Mouse (Mus musculus) intestine, embryonic 14.5 days (tissue): ENCODE data around the gene Srebf1. TPM values are rescaled to one million over a fixed set of nuclear protein-coding genes. Genes with fewer than 3 reads are reported as not detected.

ENCODE experiments used
- ATAC-seq: fragments of 200-750 bp; cut with Nextera tagmentation; replicated peaks from 2 replicates; pipeline ENCODE4 v1.8.0; 2017; ENCODE audit warnings: low read depth, moderate number of reproducible peaks, moderate TSS enrichment, moderate library complexity; ENCODE audit not compliant: low FRiP score, low TSS enrichment
- DNase-seq: peaks from one replicate; pipeline ENCODE4 v3.0.0-alpha.2; 2018; ENCODE audit warnings: low spot score
- H3K27ac ChIP-seq: fragments of 300-500 bp; sonication (generic); 2 replicates; pipeline ENCODE4 v1.5.1; 2014; ENCODE audit warnings: low read depth, mild to moderate bottlenecking, control low read depth
- H3K27me3 ChIP-seq: fragments of 300-500 bp; sonication (generic); replicated peaks from 2 replicates; pipeline ENCODE4 v1.6.1; 2014; ENCODE audit warnings: low read length, control low read depth; ENCODE audit not compliant: control insufficient read depth, insufficient read depth
- H3K36me3 ChIP-seq: fragments of 300-500 bp; sonication (generic); 2 replicates; pipeline ENCODE4 v1.6.1; 2014; ENCODE audit warnings: low read length, control low read depth; ENCODE audit not compliant: control insufficient read depth, insufficient read depth
- H3K4me1 ChIP-seq: fragments of 300-500 bp; sonication (generic); replicated peaks from 2 replicates; pipeline ENCODE4 v1.6.1; 2014; ENCODE audit warnings: low read length, control low read depth, mixed read lengths; ENCODE audit not compliant: control insufficient read depth, insufficient read depth
- H3K4me2 ChIP-seq: fragments of 300-500 bp; sonication (generic); 2 replicates; pipeline ENCODE4 v1.6.1; 2014; ENCODE audit warnings: low read length
- H3K4me3 ChIP-seq: fragments of 300-500 bp; sonication (generic); 2 replicates; pipeline ENCODE4 v1.5.1; 2014; ENCODE audit warnings: low read depth, low read length, control low read depth, mixed read lengths
- H3K9ac ChIP-seq: fragments of 300-500 bp; sonication (generic); 2 replicates; pipeline ENCODE4 v1.6.1; 2014; ENCODE audit warnings: mild to moderate bottlenecking, low read length
- H3K9me3 ChIP-seq: fragments of 300-500 bp; sonication (generic); 2 replicates; pipeline ENCODE4 v1.6.1; 2016; ENCODE audit warnings: low read length, control low read depth; ENCODE audit not compliant: control insufficient read depth
- WGBS: fragments of 180-500 bp; shearing (Covaris S2); extraction: QIAGEN DNeasy Blood & Tissue Kit; methylation state at CpG from one replicate; pipeline ENCODE4 v1.1.7; 2014; 5-methylcytosine and 5-hydroxymethylcytosine counted together
- polyA plus RNA-seq: library from polyadenylated mRNA; unstranded; fragments of >200 nt; fragmentation: Nextera tagmentation; extraction: Ambion mirVana; gene quantifications from 2 replicates; pipeline ENCODE4 v1.2.1, GENCODE M21; 2014

The Srebf1 gene
- polyA plus RNA-seq, 1 experiment from 2014 or later: 97.7 TPM

GRCm38 (mm10) chr11:60197998-60198619 is 24.3 kb downstream of the Srebf1 start:
- Histone ChIP-seq H3K4me1 (no peaks in the 10 kb centered on the region; the same call in 1 of the 2 replicates), H3K9ac (no peak overlapping the region), H3K4me3 (no peak overlapping the region), H3K9me3 (peaks cover 13% of the 10 kb centered on the region; the same call in 1 of the 2 replicates), H3K36me3 (peaks cover 88% of the 10 kb centered on the region), H3K27me3 (no peaks in the 10 kb centered on the region), H3K27ac (no peak overlapping the region; the same call in 1 of the 2 replicates), H3K4me2 (no peak overlapping the region)
- ATAC-seq (no peak), DNase-seq (no peak)
- WGBS: 83% methylated on average over 24 of the region's 24 CpGs

DNA sequence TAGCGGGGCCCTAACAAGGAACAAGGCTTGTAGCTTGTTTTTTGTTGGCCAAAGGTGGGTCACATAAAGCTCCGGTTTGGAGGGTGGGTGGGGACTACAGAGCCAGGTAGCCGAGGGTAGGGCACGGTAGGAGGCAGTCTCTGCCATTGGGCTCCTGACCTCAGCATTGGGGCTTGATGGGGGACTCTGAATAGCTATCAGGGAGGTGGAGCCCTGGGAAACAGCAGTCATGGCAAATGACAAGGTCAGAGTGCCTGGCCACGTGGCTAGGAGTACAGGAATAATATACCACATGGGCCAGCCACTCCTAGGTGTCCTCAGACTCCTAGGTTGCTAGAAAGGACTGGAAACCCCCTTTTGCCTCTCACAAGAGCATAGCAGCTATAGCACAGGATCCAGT is 26.0 kb downstream of the Srebf1 start:
- no peak for DNase-seq
- no peaks in the 10 kb centered on the region; the same call in 1 of the 2 replicates for H3K4me1 ChIP-seq
- H3K4me3 ChIP-seq: no peak overlapping the region
- H3K9ac ChIP-seq: no peak overlapping the region
- peaks cover 89% of the 10 kb centered on the region for H3K36me3 ChIP-seq
- H3K4me2 ChIP-seq: no peak overlapping the region
- no peak for ATAC-seq
- no peaks in the 10 kb centered on the region for H3K27me3 ChIP-seq
- no peak overlapping the region for H3K27ac ChIP-seq
- peaks cover 13% of the 10 kb centered on the region; the same call in 1 of the 2 replicates for H3K9me3 ChIP-seq
- WGBS: 73% methylated on average over 5 of the region's 5 CpGs

DNA sequence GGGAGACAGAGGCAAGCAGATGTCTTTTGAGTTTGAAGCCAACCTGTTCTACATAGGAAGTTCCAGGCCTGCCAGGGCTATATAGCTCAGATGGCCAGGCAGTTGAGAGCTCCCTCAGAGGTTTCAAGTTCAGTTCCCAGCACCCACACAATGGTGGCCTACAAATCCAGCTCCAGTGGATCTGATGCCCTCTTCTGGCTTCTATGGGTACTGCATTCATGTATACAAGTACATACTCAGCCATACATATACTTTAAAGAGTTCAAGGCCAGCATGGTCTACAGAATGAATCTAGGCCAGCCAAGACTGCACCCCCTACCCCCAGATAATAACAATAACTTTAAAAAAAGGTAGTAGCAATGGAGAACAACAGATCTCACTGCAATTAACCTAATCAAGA is 27.3 kb downstream of the Srebf1 start:
- no peaks in the 10 kb centered on the region for H3K27me3 ChIP-seq
- no peak overlapping the region for H3K4me3 ChIP-seq
- H3K9me3 ChIP-seq: peaks cover 13% of the 10 kb centered on the region; the same call in 1 of the 2 replicates
- H3K27ac ChIP-seq: no peak overlapping the region
- no peak overlapping the region for H3K4me2 ChIP-seq
- ATAC-seq: no peak
- no peaks in the 10 kb centered on the region; the same call in 1 of the 2 replicates for H3K4me1 ChIP-seq
- H3K9ac ChIP-seq: no peak overlapping the region
- H3K36me3 ChIP-seq: peaks cover 89% of the 10 kb centered on the region
- no peak for DNase-seq

- Histone ChIP-seq H3K27ac (no peak overlapping the region), H3K4me3 (no peak overlapping the region), H3K9ac (no peak overlapping the region), H3K9me3 (peaks cover 13% of the 10 kb centered on the region; the same call in 1 of the 2 replicates), H3K4me1 (no peaks in the 10 kb centered on the region), H3K4me2 (no peak overlapping the region), H3K27me3 (no peaks in the 10 kb centered on the region), H3K36me3 (peaks cover 91% of the 10 kb centered on the region)
- 92% methylated on average over 4 of the region's 4 CpGs for WGBS
- no peak for ATAC-seq
- no peak for DNase-seq
Observed at GRCm38 (mm10) chr11:60193556-60193955, 28.8 kb downstream of the Srebf1 start.

DNA sequence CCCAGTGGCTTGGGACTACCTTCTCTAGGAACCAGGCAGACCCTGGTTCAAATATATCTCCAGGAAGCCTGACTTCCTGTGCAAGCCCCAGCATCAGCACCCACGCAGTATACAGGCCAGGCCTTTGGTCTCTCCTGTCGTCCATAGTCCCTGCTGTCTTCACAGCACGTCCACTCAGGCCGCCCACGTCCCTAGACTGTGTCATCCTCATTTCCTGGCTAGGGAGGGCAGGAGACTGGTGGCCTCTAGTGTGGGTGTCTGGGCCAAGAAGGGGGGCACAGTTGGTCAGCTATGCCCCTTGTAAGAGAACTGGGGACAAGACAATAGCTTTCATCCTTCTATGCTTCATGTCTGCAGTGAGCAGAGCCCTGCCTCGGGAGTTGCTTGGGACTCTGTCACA is 29.8 kb downstream of the Srebf1 start:
- Histone ChIP-seq H3K4me2 (no peak overlapping the region), H3K9me3 (peaks cover 13% of the 10 kb centered on the region; the same call in 1 of the 2 replicates), H3K9ac (no peak overlapping the region), H3K27me3 (no peaks in the 10 kb centered on the region), H3K27ac (no peak overlapping the region), H3K4me3 (no peak overlapping the region), H3K4me1 (no peaks in the 10 kb centered on the region), H3K36me3 (peaks cover 91% of the 10 kb centered on the region)
- ATAC-seq (no peak), DNase-seq (no peak)
- WGBS: 75% methylated on average over 6 of the region's 6 CpGs

DNA sequence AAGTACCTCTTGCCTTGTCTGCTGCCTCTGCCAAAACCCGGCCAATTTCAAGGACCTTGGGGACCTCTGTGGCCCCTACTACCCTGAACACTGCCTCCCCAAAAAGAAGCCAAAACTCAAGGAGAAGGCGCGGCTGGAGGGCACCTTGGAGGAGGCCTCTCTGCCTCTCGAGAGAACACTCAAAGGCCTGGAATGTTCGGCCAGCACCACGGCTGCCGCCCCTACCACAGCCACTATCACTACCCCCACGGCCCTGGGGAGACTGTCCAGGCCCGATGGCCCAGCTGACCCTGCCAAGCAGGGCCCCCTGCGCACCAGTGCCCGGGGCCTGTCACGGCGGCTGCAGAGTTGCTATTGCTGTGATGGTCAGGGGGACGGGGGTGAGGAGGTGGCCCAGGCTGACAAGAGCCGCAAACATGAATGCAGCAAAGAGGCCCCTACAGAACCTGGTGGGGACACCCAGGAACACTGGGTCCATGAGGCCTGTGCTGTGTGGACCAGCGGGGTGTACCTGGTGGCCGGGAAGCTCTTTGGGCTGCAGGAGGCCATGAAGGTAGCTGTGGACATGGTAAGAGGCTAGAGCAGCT is 32.2 kb downstream of the Srebf1 start:
- DNase-seq: no peak
- Histone ChIP-seq H3K36me3 (peaks cover 99% of the 10 kb centered on the region), H3K27ac (no peak overlapping the region; the same call in 1 of the 2 replicates), H3K4me3 (no peak overlapping the region), H3K4me1 (0 out of 2 replicates have a peak, but pooled peaks cover 5% of the 10 kb centered on the region), H3K4me2 (no peak overlapping the region), H3K9ac (no peak overlapping the region), H3K27me3 (no peaks in the 10 kb centered on the region), H3K9me3 (peaks cover 13% of the 10 kb centered on the region; the same call in 1 of the 2 replicates)
- whole genome bisulfite sequencing: 89% methylated on average over 17 of the region's 17 CpGs
- no peak for ATAC-seq

DNA sequence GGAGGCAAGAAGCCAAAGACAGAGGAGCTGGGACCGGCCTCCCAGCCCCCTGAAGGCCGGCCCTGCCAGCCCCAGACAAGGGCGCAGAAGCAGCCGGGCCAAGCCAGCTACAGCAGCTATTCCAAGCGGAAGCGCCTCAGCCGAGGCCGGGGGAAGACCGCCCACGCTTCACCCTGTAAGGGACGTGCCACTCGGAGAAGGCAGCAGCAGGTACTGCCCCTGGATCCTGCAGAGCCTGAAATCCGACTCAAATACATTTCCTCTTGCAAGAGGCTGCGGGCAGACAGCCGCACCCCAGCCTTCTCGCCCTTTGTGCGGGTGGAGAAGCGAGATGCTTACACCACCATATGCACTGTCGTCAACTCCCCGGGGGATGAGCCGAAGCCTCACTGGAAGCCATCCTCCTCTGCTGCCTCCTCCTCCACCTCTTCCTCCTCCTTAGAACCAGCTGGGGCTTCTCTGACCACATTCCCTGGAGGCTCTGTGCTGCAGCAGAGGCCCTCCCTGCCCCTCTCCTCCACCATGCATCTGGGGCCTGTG is 32.8 kb downstream of the Srebf1 start:
- 72% methylated on average over 21 of the region's 21 CpGs for WGBS
- no peak overlapping the region for H3K4me3 ChIP-seq
- ATAC-seq (no peak), DNase-seq (no peak)
- peaks cover 98% of the 10 kb centered on the region for H3K36me3 ChIP-seq
- H3K4me2 ChIP-seq: no peak overlapping the region
- H3K9me3 ChIP-seq: peaks cover 8% of the 10 kb centered on the region; the same call in 1 of the 2 replicates
- 0 out of 2 replicates have a peak, but pooled peaks cover 10% of the 10 kb centered on the region for H3K4me1 ChIP-seq
- H3K27ac ChIP-seq: no peak overlapping the region; the same call in 1 of the 2 replicates
- no peak overlapping the region for H3K9ac ChIP-seq
- no peaks in the 10 kb centered on the region for H3K27me3 ChIP-seq

- no peak for ATAC-seq
- Histone ChIP-seq H3K9ac (no peak overlapping the region), H3K27me3 (no peaks in the 10 kb centered on the region), H3K4me1 (peaks cover 22% of the 10 kb centered on the region), H3K27ac (no peak overlapping the region), H3K9me3 (no peaks in the 10 kb centered on the region), H3K4me3 (no peak overlapping the region), H3K4me2 (no peak overlapping the region), H3K36me3 (peaks cover 86% of the 10 kb centered on the region)
- WGBS: 90% methylated on average over 25 of the region's 25 CpGs
- no peak for DNase-seq
Observed at GRCm38 (mm10) chr11:60188275-60188853, 34.0 kb downstream of the Srebf1 start.
